Mouse (Mus musculus) liver, adult 2 months (tissue): Measurements from ENCODE around the gene Asf1b. TPM values are rescaled to one million over a fixed set of nuclear protein-coding genes. Genes with fewer than 3 reads are reported as not detected.

Experiments
- DNase-seq: peaks from one replicate; pipeline ENCODE4 v3.0.0-alpha.2; 2011; ENCODE audit warnings: low read depth, low spot score; ENCODE audit errors: extremely low read depth
- H3K27ac ChIP-seq: fragments of 200-500 bp; replicated peaks from 2 replicates; pipeline ENCODE4 v1.5.1; 2012; ENCODE audit warnings: low read depth, mild to moderate bottlenecking, control low read depth, inconsistent platforms, low read length; ENCODE audit not compliant: insufficient read depth
- H3K27me3 ChIP-seq: fragments of 200-500 bp; 2 replicates; pipeline ENCODE4 v1.6.1; 2012; ENCODE audit warnings: mild to moderate bottlenecking, moderate library complexity, low read length, inconsistent platforms; ENCODE audit not compliant: control insufficient read depth, insufficient read depth
- H3K36me3 ChIP-seq: fragments of 200-500 bp; 2 replicates; pipeline ENCODE4 v1.6.1; 2012; ENCODE audit warnings: low read length, inconsistent platforms; ENCODE audit not compliant: control insufficient read depth, insufficient read depth
- H3K4me1 ChIP-seq: fragments of 200-500 bp; 2 replicates; pipeline ENCODE4 v1.6.1; 2011; ENCODE audit warnings: low read length; ENCODE audit not compliant: control insufficient read depth, insufficient read depth
- H3K4me3 ChIP-seq: fragments of 200-500 bp; 2 replicates; pipeline ENCODE4 v1.5.1; 2011; ENCODE audit warnings: low read depth, mild to moderate bottlenecking, control low read depth, low read length, moderate library complexity; ENCODE audit not compliant: insufficient read depth
- H3K79me2 ChIP-seq: fragments of 200-500 bp; 2 replicates; pipeline ENCODE4 v1.6.1; 2012; ENCODE audit warnings: inconsistent platforms, mild to moderate bottlenecking, low read length, moderate library complexity; ENCODE audit not compliant: control insufficient read depth, insufficient read depth
- H3K9ac ChIP-seq: fragments of 200-500 bp; 2 replicates; pipeline ENCODE4 v1.6.1; 2012; ENCODE audit warnings: low read depth, mild to moderate bottlenecking, control low read depth, inconsistent platforms, low read length
- CTCF ChIP-seq: fragments of 200-500 bp; IDR thresholded peaks from 2 replicates; pipeline ENCODE4 v1.5.1; 2011; ENCODE audit warnings: low read depth, low read length, control low read depth
- POLR2A ChIP-seq: fragments of 200-500 bp; IDR thresholded peaks from 2 replicates; pipeline ENCODE4 v1.6.1; 2011; ENCODE audit warnings: low read length, control low read depth; ENCODE audit not compliant: insufficient read depth; ENCODE audit errors: extremely low read depth
- WGBS: fragments of 180-500 bp; shearing (Covaris S2); methylation state at CpG from one replicate; pipeline ENCODE4 v1.1.7; 2018; 5-methylcytosine and 5-hydroxymethylcytosine counted together
- polyA plus RNA-seq: library from polyadenylated mRNA; depleted of rRNA; stranded (reverse); fragments of >200 nt; gene quantifications from 2 replicates; pipeline ENCODE4 v1.2.3, GENCODE M21; 2012; rRNA removed
- total RNA-seq: library from RNA; depleted of rRNA; stranded (reverse); fragments of >200 nt; gene quantifications from 2 replicates; pipeline ENCODE4 v1.2.3, GENCODE M21; 2014; rRNA removed

Asf1b gene
- total RNA-seq (0.37 and 1.1 TPM in 2 replicates), polyA plus RNA-seq (0.86 and 1.4 TPM in 2 replicates)

DNA sequence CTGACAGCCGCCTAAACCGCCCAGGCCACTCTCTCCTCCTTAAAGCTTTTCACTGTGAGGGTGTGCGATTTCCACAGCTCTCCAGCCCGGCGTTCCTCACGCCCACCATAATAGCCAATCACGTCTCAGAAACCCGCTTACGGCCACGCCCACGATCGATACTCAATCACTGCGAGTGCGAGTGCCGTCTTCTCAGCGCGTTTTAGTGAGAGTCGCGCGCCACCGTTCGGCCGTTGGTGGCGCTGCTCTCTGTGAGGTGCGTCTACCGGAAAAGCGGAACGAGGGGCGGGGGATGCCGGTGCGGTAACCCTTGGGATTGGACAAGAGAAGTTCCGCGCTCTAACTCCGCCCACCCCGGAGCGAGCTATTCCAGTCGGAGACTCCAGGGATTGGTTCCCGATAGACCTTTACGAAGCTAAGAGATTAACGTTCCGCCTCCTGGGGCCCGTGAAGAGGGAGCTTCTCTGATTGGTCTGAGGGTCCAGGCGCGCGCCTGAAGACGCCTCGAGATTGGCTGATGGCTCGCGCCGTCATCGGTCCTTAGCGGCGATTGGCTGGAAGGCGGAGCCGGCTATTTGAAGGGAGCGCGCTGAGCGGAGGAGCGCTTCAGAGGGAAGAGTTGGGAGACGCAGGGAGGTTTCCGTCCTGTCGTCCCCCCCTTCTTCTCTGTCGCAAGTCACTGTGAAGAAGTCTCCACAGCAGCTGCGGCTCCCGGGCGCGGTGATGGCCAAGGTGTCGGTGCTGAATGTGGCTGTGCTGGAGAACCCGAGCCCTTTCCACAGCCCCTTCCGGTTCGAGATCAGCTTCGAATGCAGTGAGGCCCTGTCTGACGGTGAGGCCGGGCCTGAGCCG lies at the start of gene Asf1b, which contains the start of gene Gm10644:
TSS of gene Asf1b (plus strand) at position 402 of the 852 bp plus-strand sequence.
TSS of gene Gm10644 (minus strand) at position 100 of the 852 bp plus-strand sequence.
- under 1% methylated on average over 75 of the region's 75 CpGs for WGBS
- peak within 1 kb of the TSS; percentile 75 for H3K9ac ChIP-seq
- peak within 1 kb of the TSS; percentile 89 for H3K27ac ChIP-seq
- no peaks in the 10 kb centered on the region for H3K27me3 ChIP-seq
- H3K36me3 ChIP-seq = no peaks in the 10 kb centered on the region
- H3K79me2 ChIP-seq = no peaks in the 10 kb centered on the region
- peak within 1 kb of the TSS; percentile 75 for H3K4me3 ChIP-seq
- 0 out of 2 replicates have a peak, but pooled peaks cover 1% of the 10 kb centered on the region for H3K4me1 ChIP-seq
- TF ChIP-seq POLR2A (peak; percentile 64; the same call in 1 of the 2 replicates), CTCF (peak; percentile 86)
- peak; percentile 99 for DNase-seq

GRCm38 (mm10) chr8:83908583-83908982 lies 46.7 kb upstream of the Asf1b start:
- H3K4me3 ChIP-seq = no peak overlapping the region
- TF ChIP-seq POLR2A (no peak), CTCF (no peak)
- H3K27ac ChIP-seq = no peak overlapping the region
- DNase-seq = no peak
- H3K36me3 ChIP-seq = no peaks in the 10 kb centered on the region
- no peaks in the 10 kb centered on the region for H3K27me3 ChIP-seq
- no peak overlapping the region for H3K9ac ChIP-seq
- no peaks in the 10 kb centered on the region for H3K79me2 ChIP-seq
- 53% methylated on average over 6 of the region's 6 CpGs for WGBS
- H3K4me1 ChIP-seq = no peaks in the 10 kb centered on the region; the same call in 1 of the 2 replicates

- 80% methylated on average over 8 of the region's 8 CpGs for WGBS
- H3K4me1 ChIP-seq = no peaks in the 10 kb centered on the region; the same call in 1 of the 2 replicates
- TF ChIP-seq CTCF (no peak), POLR2A (no peak)
- H3K9ac ChIP-seq = no peak overlapping the region
- no peak overlapping the region for H3K4me3 ChIP-seq
- no peak overlapping the region for H3K27ac ChIP-seq
- no peaks in the 10 kb centered on the region for H3K79me2 ChIP-seq
- DNase-seq = no peak
- H3K36me3 ChIP-seq = no peaks in the 10 kb centered on the region
- no peaks in the 10 kb centered on the region for H3K27me3 ChIP-seq
These were observed 46.0 kb upstream of the Asf1b start for GRCm38 (mm10) chr8:83909311-83909710.

DNA sequence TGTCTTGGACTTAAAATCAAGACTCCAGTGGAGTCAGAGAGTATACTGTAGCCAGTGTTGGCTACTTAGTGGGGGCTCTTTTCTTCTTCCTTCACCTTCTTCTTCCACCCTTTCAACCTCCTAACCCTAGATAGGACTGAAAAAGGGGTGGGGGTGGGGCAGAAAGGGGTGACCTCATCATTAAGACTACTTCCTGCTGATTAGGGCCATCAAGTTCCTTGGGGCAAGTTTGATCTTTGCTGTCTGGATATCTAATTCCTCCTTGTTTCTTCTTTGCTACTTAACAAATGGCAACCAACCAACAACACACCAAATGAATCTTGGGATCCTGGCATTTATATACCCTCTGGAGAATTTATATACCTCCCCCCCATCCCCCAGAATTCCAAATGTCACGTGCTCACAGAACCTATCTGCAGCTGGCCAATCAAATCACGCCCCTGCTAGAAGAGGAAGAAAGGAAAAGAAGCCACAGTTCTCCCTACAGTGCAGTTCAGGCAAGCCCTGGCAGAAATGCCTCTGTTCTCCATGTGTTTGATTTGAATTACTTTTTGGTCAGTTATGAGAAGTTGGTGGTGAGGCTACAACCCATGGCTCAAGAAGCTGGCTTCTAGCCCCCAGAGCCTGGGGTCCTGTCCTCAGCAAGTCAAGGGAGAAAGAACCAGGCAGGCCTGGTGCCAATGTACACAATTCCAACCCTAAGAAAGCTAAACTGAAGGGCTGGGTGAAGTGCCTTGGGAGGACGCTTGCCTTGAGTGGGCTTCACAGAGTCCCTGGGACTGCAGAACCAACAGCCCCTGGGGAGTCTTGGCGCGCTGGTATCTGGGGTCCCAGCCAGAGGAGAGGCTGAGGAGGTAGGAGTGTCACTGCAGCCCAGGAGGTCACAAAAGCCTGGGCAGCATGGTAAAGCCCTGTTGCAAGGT lies 43.2 kb upstream of the Asf1b start:
- no peak overlapping the region for H3K4me3 ChIP-seq
- H3K27ac ChIP-seq = no peak overlapping the region
- no peaks in the 10 kb centered on the region for H3K4me1 ChIP-seq
- H3K79me2 ChIP-seq = no peaks in the 10 kb centered on the region
- no peak overlapping the region for H3K9ac ChIP-seq
- no peak for TF ChIP-seq POLR2A
- no peak for TF ChIP-seq CTCF
- WGBS = 80% methylated on average over 5 of the region's 5 CpGs
- H3K36me3 ChIP-seq = no peaks in the 10 kb centered on the region
- 0 out of 2 replicates have a peak, but pooled peaks cover 2% of the 10 kb centered on the region for H3K27me3 ChIP-seq
- DNase-seq = no peak

GRCm38 (mm10) chr8:83914232-83914631 lies 41.1 kb upstream of the Asf1b start:
- H3K79me2 ChIP-seq = no peaks in the 10 kb centered on the region
- no peak overlapping the region for H3K9ac ChIP-seq
- DNase-seq = no peak
- 0 out of 2 replicates have a peak, but pooled peaks cover 2% of the 10 kb centered on the region for H3K27me3 ChIP-seq
- TF ChIP-seq POLR2A = no peak
- TF ChIP-seq CTCF = no peak
- H3K36me3 ChIP-seq = no peaks in the 10 kb centered on the region
- no peak overlapping the region for H3K4me3 ChIP-seq
- WGBS = 75% methylated on average over 3 of the region's 3 CpGs
- no peak overlapping the region for H3K27ac ChIP-seq
- H3K4me1 ChIP-seq = no peaks in the 10 kb centered on the region
